Mouse (Mus musculus): Measurements from ENCODE around the gene Serpina6.

DNA sequence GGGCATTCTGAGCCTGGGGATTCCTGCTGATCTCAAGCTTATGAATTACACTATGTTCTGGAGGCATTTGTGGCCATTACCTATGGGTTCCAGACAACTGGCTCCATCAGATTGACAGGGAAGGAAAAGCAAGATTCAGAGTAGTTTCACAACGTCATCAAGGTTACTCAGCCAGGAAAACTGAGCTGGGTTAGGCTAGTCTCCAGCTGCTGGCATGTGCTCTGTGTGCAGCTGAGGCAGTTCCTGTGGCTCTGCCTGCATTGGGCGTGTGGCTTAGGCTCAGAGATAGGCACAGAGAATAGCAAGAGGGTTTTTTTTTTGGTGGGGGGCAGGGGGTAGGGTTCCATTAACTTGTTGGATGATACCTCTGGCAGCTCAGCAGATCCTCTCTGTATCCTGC lies 48.5 kb upstream of the Serpina6 start:
- TF ChIP-seq CTCF (IDR thresholded peaks at IDR 0.05; ENCODE audit: low read depth) (no peak), EP300 (IDR thresholded peaks at IDR 0.05; ENCODE audit: low read depth) (no peak)

All from liver, embryonic 14.5 days (tissue).